Mouse (Mus musculus) retina, postnatal 1 day (tissue): ENCODE data around the gene Erbin.

Experiments
- DNase-seq: peaks from one replicate; pipeline ENCODE4 v3.0.0-alpha.2; 2012

Gene Erbin

DNA sequence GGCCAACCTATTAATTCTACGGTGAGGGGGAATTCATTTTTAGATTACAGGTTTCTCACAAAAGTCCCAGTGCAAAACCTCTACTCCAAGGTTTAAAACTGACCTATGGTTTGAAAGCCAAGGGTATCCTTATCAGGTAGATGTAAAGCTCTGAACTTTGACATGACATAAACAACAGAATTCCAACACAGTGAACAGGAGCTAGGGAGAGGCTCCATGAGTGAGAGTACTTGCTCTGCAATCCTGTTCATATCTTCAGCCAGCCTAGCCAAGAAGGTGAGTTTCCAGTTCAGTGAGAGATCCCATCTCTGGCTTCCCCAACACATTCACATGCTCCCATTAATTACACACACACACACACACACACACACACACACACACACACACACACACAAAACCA, 9.7 kb downstream of the Erbin start:
- DNase-seq: no peak

DNA sequence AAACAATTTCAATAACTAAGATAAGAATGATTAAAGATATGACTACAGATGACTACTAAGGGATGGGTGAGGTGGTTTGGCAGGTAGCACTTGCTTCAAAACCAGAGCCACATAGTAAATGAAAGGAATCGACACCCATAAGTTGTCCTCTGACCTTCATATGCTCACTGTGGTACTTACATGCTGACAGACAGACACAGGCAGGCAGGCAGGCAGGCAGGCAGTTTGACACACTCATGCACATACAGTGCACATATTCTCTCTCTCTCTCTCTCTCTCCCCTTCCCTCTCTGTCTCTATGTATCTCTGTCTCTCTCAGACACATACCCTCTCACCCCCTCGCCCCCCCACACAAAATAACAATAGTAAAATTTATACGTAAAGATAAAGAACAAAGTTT, 10.4 kb downstream of the Erbin start:
- DNase-seq: no peak

GRCm38 (mm10) chr13:103900015-103900414, 20.3 kb downstream of the Erbin start:
- DNase-seq: no peak

DNA sequence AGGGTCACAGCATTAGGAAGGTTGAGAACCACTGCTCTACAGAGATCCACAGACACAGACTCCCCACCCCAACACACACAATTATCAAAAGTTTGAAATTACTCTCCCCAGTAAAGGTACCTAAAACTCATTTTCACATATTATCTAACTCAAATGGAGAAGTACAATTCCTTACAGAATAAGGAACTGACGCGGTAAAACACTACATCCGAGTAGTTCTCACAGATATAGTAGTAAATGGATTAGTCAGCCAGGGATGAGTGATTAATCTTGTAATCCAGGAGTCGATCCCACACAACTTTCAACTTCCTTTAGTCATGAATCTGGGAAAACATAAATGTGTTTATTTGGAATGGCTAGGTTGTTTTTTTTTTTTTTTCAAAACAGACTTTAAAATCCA, 22.7 kb downstream of the Erbin start:
- no peak for DNase-seq

DNA sequence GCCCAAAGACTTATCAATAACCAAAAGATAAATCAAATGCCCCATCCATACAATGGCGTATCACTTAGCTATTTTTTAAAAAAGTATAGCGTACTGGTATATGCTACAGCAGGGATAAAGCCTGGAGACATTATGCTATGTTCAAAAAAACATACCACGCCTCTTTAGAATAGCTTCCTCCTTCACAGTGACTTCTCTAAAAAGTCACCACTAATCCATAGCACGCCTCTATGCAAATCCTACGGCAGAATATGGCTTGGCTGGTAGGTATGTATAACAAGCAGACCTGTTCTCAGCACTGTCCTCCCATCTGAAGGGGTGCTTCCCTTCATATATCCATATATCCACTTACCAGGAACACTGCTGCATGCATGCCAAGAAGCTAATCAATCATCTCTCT, 27.2 kb downstream of the Erbin start:
- no peak for DNase-seq

GRCm38 (mm10) chr13:103890038-103890437, 30.3 kb downstream of the Erbin start:
- no peak for DNase-seq

GRCm38 (mm10) chr13:103886503-103886902, 33.8 kb downstream of the Erbin start:
- DNase-seq: no peak

DNA sequence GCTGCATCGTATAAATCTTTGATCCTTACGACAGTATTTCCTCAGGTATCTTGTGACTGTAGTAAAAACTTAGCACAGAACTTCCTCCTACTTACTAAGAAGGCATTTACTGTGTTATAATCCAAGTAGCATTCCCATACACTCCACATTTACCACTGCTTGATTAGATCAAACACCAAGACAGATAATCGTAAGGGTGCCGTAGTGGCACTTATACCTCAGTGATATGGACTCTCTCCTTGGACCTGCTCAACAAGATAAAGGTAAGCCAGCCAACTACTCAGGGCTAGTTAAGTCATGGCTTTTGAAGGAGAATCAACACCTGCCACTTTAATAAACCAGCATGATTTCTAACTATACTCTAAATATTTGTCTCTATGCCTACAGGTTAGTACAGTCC, 39.1 kb downstream of the Erbin start:
- DNase-seq: no peak

DNA sequence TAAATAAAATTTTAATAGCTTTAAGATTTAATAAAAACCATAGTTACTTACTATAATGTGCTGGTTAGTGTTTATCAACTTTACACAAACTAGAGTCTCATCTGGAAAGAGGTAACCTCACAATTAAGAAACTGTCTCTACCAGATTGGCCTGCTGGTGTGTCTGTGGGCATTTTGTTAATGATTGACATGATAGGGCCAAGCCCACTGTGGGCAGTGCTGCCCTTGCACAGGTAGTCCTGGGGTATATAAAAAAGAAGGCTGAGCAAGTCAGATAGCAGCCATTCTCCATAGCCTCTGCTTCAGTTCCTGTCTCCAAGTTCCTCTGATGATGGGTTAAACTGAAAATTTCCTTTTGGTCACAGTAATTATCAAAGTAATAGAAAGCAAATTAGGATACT, 43.6 kb downstream of the Erbin start:
- no peak for DNase-seq

DNA sequence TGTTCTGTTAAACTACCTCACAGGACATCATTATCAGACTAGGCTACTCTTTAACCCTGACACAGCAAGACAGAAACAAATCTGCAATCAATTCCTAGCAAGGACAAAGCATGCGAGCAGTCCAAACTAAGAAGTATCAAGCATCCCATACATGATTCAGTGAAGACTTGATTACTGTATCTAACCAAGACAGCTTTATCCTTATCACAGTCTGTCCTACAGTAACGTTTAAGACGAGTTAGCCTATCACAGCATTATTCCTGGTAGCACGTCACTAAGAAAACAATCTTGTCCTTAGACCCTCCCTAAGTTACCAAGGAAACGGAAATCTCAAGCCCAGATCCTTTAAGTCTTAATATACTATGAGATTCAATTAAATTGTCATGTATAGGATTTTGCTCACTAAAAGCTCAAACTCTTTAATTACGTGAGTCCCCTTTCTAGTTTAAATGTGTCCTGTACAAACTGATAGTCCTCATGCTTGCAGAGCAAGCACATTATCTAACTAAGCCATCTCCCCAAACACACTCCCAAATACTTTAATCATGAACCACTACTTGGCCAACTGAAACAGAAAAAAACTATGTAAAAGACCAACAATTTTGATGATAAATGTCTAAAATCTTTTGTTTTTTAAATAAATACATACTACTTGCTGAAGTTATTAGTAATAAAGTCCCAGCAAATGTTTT, 44.3 kb downstream of the Erbin start:
- no peak for DNase-seq

GRCm38 (mm10) chr13:103870786-103871185, 49.5 kb downstream of the Erbin start:
- DNase-seq: no peak

DNA sequence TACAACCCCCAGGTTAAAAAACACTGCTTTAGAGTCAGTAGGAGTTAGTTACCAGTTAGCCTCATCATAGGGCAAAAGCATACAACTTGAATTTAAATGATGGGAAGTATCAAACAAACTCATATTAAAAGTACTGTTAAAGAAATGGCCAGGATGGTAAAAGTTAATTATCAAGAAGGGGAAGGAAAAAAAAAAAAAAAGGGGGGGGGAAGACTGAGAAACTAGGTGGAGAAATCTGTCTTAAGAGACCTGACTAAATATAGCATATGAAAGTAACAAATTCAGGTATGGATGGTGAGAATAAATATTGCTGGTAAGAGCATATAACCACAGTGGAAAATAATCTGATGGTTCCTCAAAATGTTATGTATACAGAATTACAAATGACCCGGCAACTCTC, 50.2 kb downstream of the Erbin start:
- DNase-seq: no peak

GRCm38 (mm10) chr13:103868875-103869274, 51.4 kb downstream of the Erbin start:
- DNase-seq: no peak

DNA sequence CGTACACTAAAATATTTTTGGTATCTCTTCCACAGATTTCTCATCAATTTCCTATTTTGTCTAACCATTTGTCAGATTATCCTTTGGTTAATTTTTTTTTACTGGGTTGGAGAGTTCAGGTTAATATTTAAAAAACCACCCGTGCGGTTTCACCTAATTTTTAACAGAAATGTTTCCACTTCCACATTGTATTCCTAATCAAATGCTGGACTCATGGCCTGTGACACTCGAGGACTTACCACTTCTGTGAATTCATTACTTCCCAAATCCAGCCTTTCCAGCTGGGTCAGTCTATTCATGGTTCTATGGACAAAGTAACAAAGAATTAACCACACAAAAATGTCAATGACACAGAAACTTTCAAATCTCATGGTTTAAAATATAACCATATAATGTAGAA, 58.3 kb downstream of the Erbin start:
- no peak for DNase-seq

DNA sequence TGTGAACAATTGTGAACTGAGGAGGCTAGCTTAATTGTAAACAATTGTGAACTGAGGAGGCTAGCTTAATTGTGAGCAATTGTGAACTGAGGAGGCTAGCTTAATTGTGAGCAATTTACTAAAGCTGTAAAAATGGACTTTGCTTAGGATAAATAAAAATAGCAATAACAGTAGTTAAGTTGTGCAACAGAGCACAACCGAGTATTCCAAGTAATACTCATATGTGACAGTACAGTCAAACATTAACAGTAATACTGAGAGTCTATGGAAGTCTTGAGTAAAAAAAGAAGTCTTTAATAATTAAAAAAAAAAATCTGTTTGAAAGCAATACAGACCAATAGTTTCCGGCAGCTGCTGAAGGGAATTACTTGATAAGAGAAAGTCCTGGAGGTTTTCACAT, 61.3 kb downstream of the Erbin start:
- DNase-seq: no peak

DNA sequence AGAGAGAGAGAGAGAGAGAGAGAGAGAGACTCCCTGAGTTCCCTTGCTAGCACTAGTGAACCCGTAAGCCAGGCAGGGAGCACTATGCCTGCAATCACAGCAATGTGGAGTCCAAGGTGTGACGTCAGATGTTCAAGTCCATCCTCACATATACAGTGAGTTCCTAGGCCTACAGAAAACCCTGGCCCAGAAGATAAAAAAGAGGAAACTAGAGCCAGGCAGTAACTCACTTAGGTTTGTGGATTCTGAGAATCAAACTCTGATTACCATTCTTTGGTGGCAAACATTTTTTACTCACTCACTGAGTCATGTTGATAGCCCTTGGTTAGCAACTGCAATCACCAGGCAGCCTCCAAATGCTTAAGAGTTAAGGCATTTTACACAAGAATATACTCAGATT, 72.7 kb downstream of the Erbin start:
- DNase-seq: no peak

GRCm38 (mm10) chr13:103841287-103842201, 78.8 kb downstream of the Erbin start:
- DNase-seq: no peak

GRCm38 (mm10) chr13:103838619-103839018, 81.7 kb downstream of the Erbin start:
- DNase-seq: peak; percentile 4

DNA sequence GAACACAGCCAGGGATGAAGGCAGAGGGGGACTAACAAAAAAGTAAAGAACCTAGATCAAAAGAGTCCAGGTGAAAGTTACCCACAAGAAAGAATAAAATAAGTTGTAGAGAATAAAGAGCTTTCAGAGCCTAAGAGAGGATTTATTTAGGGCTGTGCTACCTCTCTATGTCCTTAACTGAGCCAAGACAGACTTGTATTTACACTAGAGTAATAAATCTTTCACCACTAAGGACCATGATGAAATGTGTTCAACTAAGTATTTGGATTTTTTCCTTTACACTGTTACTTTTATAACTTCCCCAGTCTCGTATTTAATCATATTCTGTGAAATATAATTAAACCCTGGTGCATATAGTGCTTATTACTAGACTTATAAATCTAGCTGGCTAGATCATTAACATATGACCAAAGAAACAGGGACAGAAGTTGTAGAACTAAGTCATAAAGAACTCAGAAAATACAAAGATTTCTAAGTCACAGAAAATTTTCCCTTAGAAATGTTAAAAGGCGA, 90.6 kb downstream of the Erbin start:
- DNase-seq: no peak

DNA sequence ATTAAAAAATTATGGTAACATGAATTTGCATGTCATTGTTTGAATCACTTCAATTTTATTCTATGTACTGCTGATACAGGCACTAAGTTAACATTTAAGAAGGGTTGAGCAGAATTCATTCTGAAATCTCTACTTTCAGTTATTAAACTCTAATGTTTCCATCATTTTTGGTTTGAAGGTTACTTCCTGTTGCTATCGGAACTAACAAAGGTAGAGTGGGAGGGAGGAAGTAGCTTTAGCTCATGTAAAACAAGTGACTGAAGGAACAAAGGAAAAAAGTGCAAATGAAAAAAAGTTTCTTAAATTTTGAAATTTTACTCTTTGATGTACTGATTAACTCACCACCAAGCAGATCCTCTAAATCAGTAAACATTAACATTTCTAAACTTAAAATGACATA, 98.0 kb downstream of the Erbin start:
- no peak for DNase-seq

DNA sequence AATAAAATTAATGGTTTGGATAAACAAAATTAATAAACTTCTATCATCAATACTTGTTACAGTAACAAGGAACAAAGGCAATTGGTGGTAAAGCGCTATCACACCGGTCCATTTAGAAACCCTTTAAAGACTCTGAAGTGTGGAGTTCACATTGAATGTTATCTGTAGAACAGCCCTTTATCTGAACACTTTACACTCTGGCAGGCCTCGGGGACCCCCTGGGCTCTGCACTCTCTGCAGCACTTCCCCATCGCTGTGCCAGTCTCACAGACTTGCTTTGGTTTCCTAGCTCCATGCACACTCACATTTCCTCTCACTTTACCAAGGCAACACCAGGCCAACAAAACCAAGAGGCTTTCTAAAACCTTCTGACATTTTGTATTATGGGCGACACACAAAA, 100.9 kb downstream of the Erbin start:
- DNase-seq: no peak

- DNase-seq: no peak
Observed at GRCm38 (mm10) chr13:103817935-103818334, 102.4 kb downstream of the Erbin start.

GRCm38 (mm10) chr13:103807464-103807863, 112.8 kb downstream of the Erbin start:
- peak; percentile 7 for DNase-seq

DNA sequence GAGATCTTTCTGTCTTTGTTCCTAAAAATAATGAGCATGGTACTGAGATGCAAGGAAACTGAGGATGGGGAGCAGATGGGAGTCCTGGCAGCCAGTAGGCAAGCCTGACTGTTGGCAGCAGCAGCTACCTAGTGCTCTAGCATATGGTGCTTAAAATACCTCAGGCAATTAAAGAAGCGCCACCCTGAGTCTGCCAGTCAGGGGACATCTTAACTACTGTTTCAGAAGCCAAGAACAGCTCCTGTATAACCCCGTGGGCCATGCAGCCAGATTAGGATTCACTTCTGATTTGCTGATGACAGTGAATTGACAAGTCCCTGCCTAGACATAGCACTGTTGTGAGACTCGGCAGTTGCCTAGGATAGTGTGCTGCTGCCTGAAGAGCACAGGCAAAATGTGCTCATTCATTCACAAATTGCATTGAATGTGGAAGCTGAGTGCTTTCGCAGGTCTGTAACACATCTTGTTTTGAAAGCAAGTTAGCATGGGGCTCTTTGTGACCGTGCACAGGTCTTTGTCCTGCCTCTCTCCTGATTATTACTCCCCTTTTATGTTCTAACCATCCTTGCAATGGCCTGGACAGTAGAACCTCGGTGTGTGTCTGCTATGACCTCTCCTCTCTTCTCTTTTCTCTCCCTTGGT, 114.0 kb downstream of the Erbin start:
- peak; percentile 40 for DNase-seq
